Mouse (Mus musculus) R1 (cell line): ENCODE measurements around the gene Smarca4.
"Not testable (repeated sequence)": the region's sequence is repeated elsewhere in the genome, so short reads cannot be mapped to it uniquely, and the experiment has no call there.

Experiments used
- DNase-seq: peaks from one replicate; pipeline ENCODE4 v3.0.0-alpha.2; 2018; ENCODE audit warnings: low read depth, low spot score

Smarca4 gene

DNA sequence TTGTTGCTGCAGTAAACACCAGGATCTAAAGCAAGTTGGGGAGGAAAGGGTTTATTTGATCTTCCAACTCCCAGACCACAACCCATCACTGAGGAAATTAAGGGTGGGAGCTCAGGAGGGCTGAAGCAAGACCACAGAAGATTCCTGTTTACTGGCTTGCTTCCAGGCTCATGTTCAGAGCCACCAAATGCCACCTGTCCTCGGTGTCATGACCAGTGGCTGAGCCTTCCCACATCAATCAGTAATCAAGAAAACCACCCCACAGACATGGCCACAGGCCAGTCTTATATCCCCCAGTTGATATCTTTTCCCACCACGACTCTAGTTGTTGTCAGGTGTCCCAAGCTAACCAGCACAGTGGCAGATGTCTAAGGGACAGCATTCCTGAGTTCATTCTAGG is 37.3 kb downstream of the Smarca4 start:
- no peak for DNase-seq

DNA sequence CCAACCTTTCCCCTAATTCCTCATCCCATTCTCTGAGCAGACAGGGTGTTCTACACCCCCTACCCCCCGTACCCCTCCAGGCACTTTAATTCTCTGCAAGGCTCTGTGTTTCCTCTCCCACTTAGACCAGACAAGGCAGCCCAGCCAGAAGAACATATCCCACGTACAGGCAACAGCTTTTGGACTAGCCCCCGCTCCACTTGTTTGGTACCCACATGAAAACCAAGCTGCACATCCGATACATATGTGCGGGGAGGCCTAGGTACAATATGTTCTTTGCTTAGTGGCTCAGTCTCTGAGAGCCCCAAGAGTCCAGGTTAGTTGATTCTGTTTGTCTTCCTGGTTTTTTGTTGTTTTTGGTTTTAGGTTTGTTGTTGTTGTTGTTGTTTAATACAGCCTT is 46.1 kb downstream of the Smarca4 start:
- no peak for DNase-seq

DNA sequence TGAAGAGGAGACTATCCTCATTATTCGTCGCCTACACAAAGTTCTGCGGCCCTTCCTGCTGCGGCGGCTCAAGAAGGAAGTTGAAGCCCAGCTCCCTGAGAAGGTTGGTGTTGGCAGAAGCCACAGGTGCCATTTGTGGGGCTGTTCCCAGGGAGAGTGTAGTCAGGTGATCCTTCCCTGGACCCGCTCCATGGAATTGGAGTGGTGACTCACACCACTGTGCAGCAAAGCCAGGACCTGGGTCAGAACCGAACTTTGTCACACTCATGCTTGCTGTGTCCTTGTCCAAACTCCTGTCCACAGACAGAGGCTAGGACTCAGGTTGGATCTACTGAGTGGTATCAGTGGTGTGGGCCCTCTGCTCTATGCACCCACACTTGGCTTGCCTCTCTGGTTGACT is 53.0 kb downstream of the Smarca4 start:
- DNase-seq = no peak

DNA sequence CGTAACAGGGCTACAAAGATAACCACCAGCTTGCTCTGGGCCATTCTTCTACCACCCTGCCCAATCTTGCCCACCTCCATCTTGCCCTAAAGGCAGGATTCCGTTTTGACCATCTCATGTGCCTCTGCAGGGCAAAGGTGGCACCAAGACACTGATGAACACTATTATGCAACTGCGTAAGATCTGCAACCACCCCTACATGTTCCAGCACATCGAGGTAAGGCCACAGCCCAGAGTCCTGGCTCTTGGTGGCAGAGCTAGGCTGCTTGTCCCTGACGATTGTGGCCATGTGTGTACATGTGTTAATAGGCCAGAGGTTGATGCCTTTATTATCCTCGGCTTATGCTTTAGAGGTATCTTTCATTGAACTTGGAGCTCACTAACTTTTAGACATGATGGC is 54.4 kb downstream of the Smarca4 start:
- DNase-seq = no peak

DNA sequence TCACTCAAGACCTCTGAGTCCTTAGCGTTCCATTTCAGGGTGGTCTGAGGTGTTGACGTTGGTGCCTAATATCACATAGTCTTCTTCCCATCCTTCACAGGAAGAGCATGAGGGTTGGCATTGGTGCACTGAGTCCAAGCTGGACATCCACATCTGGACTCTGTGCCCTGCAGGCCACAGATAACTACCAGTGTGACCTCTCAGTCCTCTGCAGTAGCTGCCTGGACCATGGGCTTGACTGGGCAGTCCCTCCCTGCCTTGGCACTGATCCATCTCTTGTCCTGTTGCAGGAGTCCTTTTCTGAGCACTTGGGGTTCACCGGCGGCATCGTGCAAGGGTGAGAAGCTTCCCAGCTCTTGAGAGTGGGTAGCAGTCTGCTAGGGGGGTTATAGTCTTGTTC is 55.8 kb downstream of the Smarca4 start:
- no peak for DNase-seq

DNA sequence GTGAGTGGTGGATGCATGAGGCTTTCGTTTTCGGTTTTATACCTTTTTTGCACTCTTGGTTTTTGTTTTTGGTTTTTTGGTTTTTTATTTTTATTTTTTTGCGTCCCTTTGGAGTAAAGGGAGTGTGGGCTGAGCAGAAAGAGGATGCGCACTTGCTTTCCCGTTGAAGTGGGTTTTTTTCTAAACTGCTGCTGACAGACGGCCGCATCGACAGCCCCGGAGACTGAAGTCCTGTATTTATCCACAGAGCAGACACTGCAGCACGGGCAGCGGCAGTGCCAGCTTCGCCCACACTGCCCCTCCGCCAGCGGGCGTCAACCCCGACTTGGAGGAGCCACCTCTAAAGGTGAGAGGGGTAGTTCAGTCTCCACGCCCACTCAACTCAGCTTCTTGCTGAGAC is 61.7 kb downstream of the Smarca4 start:
- DNase-seq = no peak

DNA sequence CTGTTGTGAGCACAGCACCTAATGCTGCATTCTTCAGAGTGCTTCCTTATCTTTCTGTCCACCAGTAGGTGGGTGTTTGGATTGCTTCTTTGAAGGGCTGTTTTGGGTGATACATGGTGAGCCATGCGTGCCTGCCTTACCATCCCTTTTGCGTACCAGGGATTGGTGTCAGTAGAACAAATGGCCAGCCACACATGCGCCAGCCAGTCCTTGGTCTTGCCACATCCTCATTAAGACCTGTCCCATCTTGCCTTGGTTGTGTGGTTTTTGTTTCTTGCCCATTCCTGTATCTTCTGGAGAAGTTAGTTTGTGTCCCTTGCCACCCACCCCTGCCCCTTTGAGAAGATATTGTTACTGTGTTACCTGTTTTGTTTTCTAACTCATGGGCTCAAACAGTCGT is 64.5 kb downstream of the Smarca4 start:
- no peak for DNase-seq

DNA sequence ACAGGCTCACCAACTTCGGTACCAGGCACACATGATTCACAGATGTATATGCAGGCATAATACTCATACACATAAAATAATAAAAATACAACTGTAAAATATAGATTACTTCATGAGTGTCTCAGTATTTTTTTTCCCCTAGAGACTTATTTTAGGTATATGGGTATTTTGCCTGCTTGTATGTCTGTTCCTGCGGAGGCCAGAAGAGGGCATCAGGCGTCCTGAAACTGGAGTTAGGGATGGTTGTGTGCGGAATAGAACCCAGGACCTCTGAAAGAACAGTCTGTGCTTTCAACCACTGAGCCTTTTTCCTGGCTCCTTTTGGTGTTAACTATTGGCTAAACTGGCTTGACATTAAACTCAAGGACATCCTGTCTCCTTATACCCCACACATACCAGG is 66.9 kb downstream of the Smarca4 start:
- DNase-seq = peak; percentile 38

DNA sequence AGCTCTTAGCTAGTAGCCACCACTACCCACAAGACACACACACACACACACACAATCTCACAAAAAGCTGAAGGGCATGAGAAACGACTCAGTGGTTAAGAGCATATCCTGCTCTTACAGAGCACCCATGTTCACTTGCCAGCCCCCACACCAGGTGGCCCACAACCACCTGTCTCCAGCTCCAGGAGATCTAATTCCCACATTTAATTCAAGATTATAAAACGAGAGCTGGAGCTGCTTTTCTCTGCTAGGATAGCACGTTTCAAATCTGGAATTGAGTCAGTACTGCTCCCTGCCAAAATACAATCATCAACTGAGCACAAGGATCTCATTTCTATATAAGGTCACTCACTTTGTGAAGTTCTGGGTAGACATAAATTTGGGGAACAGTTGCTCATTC is 67.9 kb downstream of the Smarca4 start:
- no peak for DNase-seq

DNA sequence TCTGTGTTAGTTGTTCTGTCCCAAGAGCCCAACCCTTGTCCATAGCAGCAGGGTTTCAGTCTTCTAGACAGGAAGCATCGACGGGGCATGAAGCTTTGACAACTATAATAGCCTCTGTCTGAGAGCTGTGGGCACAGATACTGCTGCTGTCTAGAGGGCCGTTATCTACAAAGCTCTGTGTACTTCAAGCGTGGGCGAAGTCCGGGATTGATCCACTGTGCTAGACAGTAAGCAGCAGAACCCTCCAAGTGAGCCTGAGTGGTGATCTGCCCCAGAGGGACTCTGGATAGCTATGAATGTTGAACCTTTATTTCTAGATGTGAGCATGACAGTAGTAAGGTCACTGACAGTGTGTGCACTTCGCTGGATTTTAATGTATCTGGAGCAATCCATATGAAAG is 72.6 kb downstream of the Smarca4 start:
- no peak for DNase-seq

DNA sequence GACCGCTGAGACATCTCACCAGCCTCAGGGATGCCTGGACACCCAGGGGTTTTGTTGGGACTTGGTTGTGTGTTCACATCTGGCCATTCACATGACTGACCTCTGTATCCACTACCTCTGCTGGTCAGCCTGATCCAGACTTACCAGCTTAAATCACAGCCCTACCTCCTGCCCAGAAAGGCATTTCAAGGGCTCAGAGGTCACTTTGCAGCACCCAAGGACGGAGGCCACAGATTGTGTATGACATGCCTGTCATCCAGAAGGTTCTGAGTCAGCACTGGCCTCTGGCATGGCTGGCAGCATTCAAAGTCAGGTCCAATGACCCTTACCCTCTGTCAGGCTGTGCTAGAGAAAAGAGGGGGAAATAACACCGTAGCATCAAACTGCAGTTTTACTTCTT is 74.1 kb downstream of the Smarca4 start:
- DNase-seq = no peak

DNA sequence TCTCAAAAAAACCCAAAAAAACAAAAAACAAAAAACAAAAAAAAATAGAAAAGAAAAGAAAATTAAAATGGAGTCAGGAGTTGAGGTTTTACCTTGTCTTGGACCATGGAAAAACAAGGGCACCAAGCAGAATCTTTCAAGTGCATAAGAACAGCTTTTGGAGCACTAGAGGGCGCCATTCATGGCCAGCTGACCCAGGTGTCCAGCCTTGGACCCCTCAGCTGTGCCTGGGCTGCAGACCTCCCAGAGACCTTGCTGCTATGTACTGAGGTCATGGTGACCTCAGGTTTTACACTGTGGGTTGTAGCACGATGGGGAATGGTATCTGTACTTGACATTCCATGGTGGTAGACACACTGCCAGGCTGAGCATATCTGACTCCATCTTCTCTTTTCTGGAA is 75.9 kb downstream of the Smarca4 start:
- DNase-seq = peak; percentile 36

DNA sequence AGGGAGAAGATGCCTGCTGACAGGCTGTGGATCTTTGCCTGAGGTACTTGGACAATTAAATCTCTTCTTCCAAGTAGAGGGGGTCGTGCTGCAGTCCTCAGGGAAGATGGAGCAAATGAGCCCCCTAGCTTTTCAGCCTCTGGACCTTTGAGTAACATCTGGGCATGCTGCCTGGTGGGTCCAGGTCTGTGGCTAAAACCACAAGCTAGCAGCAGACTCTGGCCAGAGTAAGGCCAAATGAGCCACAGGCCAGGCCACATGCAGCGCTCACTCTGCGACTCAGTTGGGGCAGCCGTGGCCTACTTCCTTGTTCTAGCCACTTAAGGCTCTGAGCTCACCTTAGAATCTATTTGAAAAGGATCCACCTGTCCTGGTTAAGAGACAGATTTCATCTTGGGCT is 76.5 kb downstream of the Smarca4 start:
- no peak for DNase-seq

DNA sequence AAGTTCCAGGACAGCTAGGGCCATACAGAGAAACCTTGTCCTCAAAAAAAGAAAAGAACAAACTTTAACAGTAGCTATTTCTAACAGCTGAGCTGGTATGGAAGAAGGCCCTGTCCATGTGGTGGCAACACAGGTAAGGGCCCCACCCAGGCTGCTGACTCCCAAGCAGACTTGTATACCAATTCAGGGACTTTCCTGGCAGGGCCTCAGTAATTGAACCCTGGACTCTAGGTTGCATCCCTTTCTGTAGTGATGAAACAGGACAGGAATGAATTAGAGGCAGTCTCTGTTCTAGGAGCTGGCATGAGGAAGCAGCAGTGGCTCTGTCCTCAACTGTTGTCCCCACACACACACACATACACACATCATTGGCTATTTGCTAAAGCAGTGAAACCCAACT is 78.1 kb downstream of the Smarca4 start:
- no peak for DNase-seq

DNA sequence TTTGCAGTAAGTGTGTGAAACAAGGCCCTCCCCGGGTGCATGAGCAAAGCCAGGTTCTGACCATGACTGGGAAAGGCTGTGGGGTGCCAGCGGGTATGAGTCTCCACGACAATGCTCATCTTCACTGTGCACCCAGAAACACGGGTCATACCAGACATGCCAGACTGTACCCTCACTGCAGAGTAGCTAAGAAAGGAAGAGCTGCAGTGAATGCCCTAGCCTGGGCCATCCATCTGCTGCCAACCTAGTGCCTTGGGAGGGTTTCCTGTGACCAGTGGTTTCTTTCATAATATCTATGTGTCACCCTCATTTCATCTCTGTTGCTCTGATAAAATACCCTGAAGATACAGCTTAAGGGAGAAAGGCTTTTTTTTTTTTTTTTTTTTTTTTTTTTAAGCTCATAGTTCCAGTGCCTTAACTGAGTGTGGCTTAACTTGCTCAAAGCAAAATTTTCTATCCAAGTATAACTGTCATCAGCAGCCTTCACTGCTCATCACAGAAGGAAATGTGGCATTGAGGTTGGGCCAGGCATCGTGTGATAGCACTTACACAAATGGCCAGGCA is 79.3 kb downstream of the Smarca4 start:
- no peak for DNase-seq

DNA sequence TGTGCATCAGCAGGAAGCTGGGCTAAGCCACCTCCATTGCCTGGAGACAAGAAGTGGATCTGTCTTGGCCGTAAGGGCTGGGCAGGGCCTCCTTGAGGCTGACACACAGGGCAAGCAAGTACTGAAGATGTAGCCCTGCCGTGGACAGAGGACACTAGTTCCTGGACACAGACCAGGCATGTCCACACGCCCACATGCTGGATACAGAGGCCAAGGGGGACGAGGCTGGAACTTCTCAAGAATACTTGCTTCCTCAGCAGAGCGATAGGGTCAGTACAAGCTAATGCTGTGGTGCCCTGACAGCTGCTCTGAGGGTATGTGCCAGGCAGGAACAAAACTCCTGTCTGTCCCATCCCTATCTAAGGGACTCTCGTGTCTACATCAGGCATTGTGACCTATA is 81.2 kb downstream of the Smarca4 start:
- no peak for DNase-seq

DNA sequence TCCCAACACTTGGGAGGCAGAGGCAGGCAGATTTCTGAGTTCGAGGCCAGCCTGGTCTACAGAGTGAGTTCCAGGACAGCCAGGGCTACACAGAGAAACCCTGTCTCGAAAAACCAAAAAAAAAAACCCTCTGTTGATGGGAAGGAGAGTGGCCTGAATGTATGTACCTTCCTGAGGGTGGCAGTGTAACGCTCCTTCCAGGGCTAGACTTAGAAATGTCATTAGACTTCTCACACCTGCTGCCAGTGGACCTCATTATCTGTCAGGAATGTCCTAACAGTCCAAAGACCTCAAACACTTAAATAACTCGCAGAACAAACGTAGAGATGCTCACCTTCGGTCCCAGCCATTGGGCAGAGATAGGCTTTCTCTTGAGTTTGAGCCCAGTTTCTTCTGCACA is 83.3 kb downstream of the Smarca4 start:
- DNase-seq = not testable (repeated sequence)

DNA sequence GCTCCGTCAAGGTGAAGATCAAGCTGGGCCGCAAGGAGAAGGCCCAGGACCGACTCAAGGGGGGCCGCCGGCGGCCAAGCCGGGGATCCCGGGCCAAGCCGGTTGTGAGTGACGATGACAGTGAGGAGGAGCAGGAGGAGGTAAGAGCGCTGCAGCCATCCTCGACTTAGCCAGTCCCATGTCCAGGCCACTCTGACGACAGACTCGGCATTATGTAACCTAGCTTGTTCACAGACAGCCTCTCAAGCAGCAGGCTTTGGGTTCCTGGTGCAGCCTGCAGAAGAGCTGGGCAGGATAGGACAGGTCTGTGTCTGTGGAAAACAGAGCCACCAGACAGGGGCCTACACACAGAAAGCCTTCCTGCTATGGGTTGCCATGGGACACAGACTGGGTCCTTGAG is 85.1 kb downstream of the Smarca4 start:
- DNase-seq = no peak

DNA sequence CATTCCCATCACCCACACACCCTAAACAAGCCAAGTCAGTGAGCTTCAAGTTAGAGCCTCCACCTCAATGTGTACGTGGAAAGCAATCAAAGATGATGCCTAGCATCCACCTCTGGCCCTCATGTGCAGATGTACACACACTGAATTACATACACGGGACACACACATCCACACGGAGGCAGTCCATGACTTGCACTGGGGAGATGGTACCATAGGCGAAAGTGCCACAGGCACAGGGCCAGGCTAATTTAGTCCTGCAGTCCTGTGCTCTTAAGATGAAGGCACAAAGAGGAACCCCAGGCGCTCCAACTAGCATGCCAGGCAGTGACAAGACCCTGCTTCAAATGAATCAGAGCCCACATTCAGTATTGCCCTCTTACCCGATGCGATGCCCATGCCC is 87.5 kb downstream of the Smarca4 start:
- DNase-seq = no peak

DNA sequence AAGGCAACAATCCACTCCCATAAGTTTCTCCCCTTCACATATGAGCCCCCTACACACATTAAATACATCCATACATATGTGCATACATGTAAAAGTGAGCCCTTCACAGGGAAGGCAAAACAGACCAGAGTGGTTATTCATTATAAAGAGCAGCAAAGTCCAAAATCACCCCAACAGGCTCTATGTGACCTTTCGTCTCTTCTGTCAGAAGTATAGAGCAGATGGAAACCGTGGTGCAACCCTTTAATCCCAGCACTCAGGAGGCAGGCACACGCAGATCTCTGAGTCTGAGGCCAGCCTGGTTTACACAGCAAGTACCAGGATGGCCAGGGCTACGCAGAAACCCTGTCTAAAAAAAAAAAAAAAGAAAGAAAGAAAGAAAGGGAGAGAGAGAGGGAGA is 90.1 kb downstream of the Smarca4 start:
- no peak for DNase-seq

DNA sequence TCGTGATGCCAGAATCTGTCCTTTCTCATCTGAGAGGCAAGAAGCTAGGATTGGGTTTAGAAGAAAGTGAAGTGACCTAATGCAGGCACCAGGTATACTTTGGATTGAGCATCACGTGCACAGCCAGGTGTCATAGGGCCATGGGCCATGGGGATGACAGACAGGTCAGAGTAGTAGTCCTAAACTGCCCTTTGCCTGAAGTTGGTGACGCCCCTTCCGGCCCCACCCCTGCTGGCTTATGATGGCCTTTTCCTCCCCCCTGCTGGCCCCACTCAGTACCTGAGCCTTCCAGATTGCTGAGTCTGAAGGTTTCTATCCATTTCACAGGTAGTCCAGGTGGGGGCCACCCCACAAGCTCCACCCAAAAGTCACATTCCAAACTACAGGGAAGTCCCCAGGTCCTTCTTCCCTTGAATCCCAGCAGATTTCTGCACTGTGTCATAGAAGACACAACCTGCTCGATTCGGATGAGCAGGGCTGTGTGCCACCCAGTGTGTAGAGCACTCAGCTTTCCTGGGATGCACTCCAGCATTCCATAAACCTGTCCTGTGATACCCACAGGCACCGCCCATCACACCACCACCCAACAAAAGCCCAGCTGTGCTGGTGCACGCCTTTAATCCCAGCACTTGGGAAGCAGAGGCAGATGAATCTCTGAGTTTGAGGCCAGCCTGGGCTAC is 90.8 kb downstream of the Smarca4 start:
- peak; percentile 68 for DNase-seq

DNA sequence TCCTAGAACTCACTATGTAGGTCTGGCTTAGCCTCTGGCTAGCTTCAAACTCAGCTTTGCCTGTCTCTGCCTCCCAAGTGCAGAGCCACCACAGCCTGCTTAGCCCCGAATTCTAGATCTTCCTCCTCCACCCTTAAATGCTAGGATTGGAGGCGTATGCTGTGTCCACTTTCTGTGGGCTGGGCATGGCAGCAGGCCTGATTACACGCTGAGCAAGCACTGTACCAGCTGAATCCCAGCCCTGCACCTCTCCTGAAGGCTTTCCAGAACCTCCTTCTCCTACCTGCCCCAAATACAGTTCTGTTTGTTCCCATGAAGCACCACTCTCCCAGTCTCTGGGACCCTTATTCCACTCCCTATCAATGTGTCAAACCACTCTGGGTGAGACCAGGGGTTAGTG is 93.4 kb downstream of the Smarca4 start:
- DNase-seq = no peak

DNA sequence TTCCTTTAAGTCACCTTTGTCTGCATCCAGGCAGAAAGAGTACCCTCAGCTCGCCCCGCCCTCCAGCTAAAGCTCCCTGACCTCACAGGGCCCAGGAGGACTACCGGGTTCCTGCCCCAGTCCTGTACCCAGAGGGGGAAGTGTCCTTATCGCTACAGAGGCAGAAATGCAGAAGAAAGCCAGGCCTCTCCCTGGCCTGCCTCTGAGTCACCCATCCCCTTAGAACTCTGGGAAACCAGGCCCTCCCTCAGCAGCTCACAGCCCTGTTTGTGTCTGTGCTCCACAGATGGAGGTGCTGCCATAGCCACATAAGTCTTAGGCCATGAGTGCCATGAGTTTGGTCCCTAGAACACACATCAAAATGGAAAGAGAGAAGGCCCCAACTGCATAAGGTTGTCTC is 99.3 kb downstream of the Smarca4 start:
- no peak for DNase-seq

DNA sequence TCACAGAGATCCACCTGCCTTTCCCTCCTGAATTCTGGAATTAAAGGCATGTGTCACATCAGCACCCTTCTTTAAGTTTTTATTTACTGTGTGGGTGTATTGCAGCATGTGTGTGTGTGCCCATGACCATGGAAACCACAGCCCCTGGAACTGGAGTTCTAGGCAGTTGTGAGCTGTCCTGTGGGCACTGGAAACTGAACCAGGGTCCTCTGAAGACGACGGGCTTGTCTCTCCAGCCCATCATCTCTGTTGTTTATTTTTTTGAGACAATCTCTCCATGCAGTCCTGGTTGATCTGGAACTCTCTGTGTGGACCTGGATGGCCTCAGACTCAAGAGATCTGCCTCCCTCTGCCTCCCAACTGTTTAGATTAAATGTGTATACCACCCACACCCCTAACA is 101.0 kb downstream of the Smarca4 start:
- DNase-seq = no peak
